Mouse (Mus musculus): ENCODE results near the gene Akr1d1.

GRCm38 (mm10) chr6:37542145-37542544, 12.2 kb downstream of the Akr1d1 start:
- no peak for TF ChIP-seq CTCF (IDR thresholded peaks at IDR 0.05; ENCODE audit: low read depth)
- TF ChIP-seq EP300 (optimal IDR thresholded peaks at IDR 0.05), result no peak
